Comparison of ENCODE assay signal across 21 mouse cellular contexts in genomic region chr13:63038871-63039270, GRCm38 (mm10).
A peak's percentile ranks its signal among the peaks of the same experiment; 100 is the strongest.
DNase-seq lines count a peak whose midpoint lies in the region; ATAC-seq and TF ChIP-seq lines count a peak whose summit lies in the region.
"Had no signal": no experiment of that assay in that cellular context is flagged by ENCODE, and none has a peak within 500 bp of the region (broad histone marks: within the 10 kb centered on the region; RNA-seq: fewer than 3 reads in every experiment).

No protein-coding gene starts in this region.

- H3K9me3 ChIP-seq in limb, embryonic 15.5 days = no peaks in the 10 kb centered on the region
- no peaks in the 10 kb centered on the region for H3K9me3 ChIP-seq in limb, embryonic 10.5 days (replicated peaks)
- H3K9me3 ChIP-seq in lung, postnatal 0 days (ENCODE audit: low read length) = no peaks in the 10 kb centered on the region
- H3K9me3 ChIP-seq: embryonic facial prominence, embryonic 13.5 days; forebrain, embryonic 13.5 days; heart, embryonic 15.5 days; hindbrain, embryonic 13.5 days had no signal

- no peak for TF ChIP-seq CTCF in lung, postnatal 0 days (IDR thresholded peaks at IDR 0.05)

- no peak overlapping the region for H3K9ac ChIP-seq in limb, embryonic 15.5 days
- H3K9ac ChIP-seq in lung, postnatal 0 days (replicated peaks; ENCODE audit: low read depth) = no peak overlapping the region
- H3K9ac ChIP-seq: embryonic facial prominence, embryonic 13.5 days; forebrain, embryonic 13.5 days; forebrain, postnatal 0 days; heart, embryonic 15.5 days; hindbrain, embryonic 13.5 days had no signal

- peak; percentile 37 for DNase-seq in heart, adult 11 months
- DNase-seq in heart, adult 9 months (ENCODE audit: low spot score in 2 of 2) = no peak
- no peak for DNase-seq in limb, embryonic 10.5 days (ENCODE audit: low spot score)
- DNase-seq in lung, postnatal 0 days (ENCODE audit: low spot score) = peak; percentile 39
- DNase-seq in lung, postnatal 14 days = no peak
- DNase-seq: cerebellum, adult 11-12 months; cerebellum, adult 9-10 months; cerebellum, postnatal 25 days; forebrain, postnatal 0 days; gastrocnemius, postnatal 36 days; heart, adult 18-20 months; heart, postnatal 14 days had no signal

- 48% methylated on average over 1 of the region's 1 CpGs for WGBS in limb, embryonic 15.5 days
- WGBS in limb, embryonic 10.5 days = 87% methylated on average over 1 of the region's 1 CpGs
- WGBS in lung, postnatal 0 days = 30% methylated on average over 1 of the region's 1 CpGs

- H3K27me3 ChIP-seq in limb, embryonic 15.5 days = no peaks in the 10 kb centered on the region
- H3K27me3 ChIP-seq in limb, embryonic 10.5 days (ENCODE audit: low read depth, poor library complexity, severe bottlenecking) = no peaks in the 10 kb centered on the region
- no peaks in the 10 kb centered on the region for H3K27me3 ChIP-seq in lung, postnatal 0 days (replicated peaks; ENCODE audit: insufficient read depth, low read length)
- H3K27me3 ChIP-seq: CH12.LX; embryonic facial prominence, embryonic 13.5 days; forebrain, embryonic 13.5 days; heart, embryonic 15.5 days; hindbrain, embryonic 13.5 days; Patski had no signal

- H3K4me1 ChIP-seq in limb, embryonic 15.5 days = peaks cover 12% of the 10 kb centered on the region
- H3K4me1 ChIP-seq in limb, embryonic 10.5 days = peaks cover 2% of the 10 kb centered on the region; the same call in 1 of the 2 replicates
- H3K4me1 ChIP-seq in lung, postnatal 0 days (ENCODE audit: insufficient read depth, low read depth, low read length) = peaks cover 3% of the 10 kb centered on the region; the same call in 1 of the 2 replicates
- H3K4me1 ChIP-seq: forebrain, embryonic 13.5 days; hindbrain, embryonic 13.5 days had no signal

- peak overlapping the region; percentile 14; the same call in 1 of the 2 replicates for H3K27ac ChIP-seq in limb, embryonic 15.5 days
- H3K27ac ChIP-seq in limb, embryonic 10.5 days = no peak overlapping the region
- H3K27ac ChIP-seq in lung, postnatal 0 days (ENCODE audit: low read length) = peak overlapping the region; percentile 81; the same call in 1 of the 2 replicates
- H3K27ac ChIP-seq: forebrain, embryonic 13.5 days; hindbrain, embryonic 13.5 days had no signal

- no peak overlapping the region for H3K4me3 ChIP-seq in limb, embryonic 15.5 days
- no peak overlapping the region for H3K4me3 ChIP-seq in limb, embryonic 10.5 days
- H3K4me3 ChIP-seq in lung, postnatal 0 days (ENCODE audit: low read depth, low read length) = no peak overlapping the region
- H3K4me3 ChIP-seq: embryonic facial prominence, embryonic 13.5 days; forebrain, embryonic 13.5 days; heart, embryonic 15.5 days; hindbrain, embryonic 13.5 days had no signal

- no peak for TF ChIP-seq EP300 in lung, postnatal 0 days (IDR thresholded peaks at IDR 0.05)

- H3K4me2 ChIP-seq in limb, embryonic 15.5 days = no peak overlapping the region
- H3K4me2 ChIP-seq in lung, postnatal 0 days (replicated peaks; ENCODE audit: low read depth, low read length) = no peak overlapping the region
- H3K4me2 ChIP-seq: embryonic facial prominence, embryonic 13.5 days; forebrain, embryonic 13.5 days; heart, embryonic 11.5 days; heart, embryonic 15.5 days; hindbrain, embryonic 13.5 days had no signal

- no peaks in the 10 kb centered on the region for H3K36me3 ChIP-seq in limb, embryonic 15.5 days
- no peaks in the 10 kb centered on the region for H3K36me3 ChIP-seq in limb, embryonic 10.5 days
- H3K36me3 ChIP-seq in lung, postnatal 0 days (ENCODE audit: insufficient read depth, low read length) = no peaks in the 10 kb centered on the region
- H3K36me3 ChIP-seq: embryonic facial prominence, embryonic 13.5 days; heart, embryonic 15.5 days; hindbrain, embryonic 13.5 days had no signal

- ATAC-seq in limb, embryonic 15.5 days (ENCODE audit: insufficient number of reproducible peaks, low FRiP score, low TSS enrichment, low read depth) = no peak
- peak; percentile 55; the same call in 1 of the 2 replicates for ATAC-seq in lung, postnatal 0 days
- ATAC-seq: activated CD4-positive, CD25-positive, alpha-beta regulatory T cell, adult 4 months; forebrain, embryonic 13.5 days; forebrain, postnatal 0 days; Patski had no signal

Comparison
In these comparisons a context has a peak if more than half of its experiments do, and no peak if none do; other contexts are left out.
1. DNase-seq: peak in heart, adult 11 months (single experiment) and lung, postnatal 0 days (single experiment); none in heart, adult 9 months (0 of 2), limb, embryonic 10.5 days (single experiment) and lung, postnatal 14 days (single experiment).